Mouse (Mus musculus) 416B (cell line): ENCODE results near the gene Src.
"Not testable (repeated sequence)": the region's sequence is repeated elsewhere in the genome, so short reads cannot be mapped to it uniquely, and the experiment has no call there.

Source experiments
- DNase-seq: peaks from one replicate; pipeline ENCODE4 v3.0.0; 2011; ENCODE audit warnings: low read depth

Src gene

GRCm38 (mm10) chr2:157478651-157479050 lies 60.4 kb downstream of the Src start:
- no peak for DNase-seq

- peak; percentile 36 for DNase-seq
These were observed 61.8 kb downstream of the Src start for GRCm38 (mm10) chr2:157479858-157480568.

DNA sequence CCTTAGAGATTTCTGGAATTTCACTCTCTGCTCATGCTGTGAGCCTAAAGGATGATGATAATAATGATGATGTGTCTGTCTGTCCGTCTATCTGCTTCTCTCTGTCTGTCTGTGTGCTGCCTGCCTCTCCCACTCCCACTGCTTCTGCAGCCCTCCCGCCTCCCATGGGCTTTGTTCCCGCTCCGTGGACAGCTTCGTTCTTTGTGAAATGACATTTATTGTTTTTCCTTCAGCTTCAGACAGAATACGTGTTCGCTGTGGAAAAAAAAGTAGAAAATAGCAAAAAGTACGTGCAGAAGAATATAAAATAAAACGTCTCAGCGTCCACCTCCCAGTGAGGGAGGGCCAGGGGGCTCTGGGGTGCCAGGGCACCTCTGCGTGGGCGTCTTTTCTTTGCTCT lies 64.5 kb downstream of the Src start:
- DNase-seq = no peak

DNA sequence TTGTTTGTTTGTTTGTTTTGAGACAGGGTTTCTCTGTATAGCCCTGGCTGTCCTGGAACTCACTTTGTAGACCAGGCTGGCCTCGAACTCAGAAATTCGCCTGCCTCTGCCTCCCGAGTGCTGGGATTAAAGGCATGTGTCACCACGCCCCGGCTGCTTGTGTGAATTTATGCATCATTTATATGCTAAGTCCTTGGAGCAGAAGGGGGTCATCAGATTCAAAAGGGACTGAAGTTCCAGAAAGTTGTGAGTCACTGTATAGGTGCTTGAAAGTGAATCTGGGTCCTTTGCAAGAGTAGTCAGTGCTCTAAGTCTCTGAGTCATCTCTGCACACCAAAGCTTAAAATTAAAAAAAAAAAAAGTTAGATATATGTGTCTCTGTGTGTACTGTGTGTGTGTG lies 68.3 kb downstream of the Src start:
- not testable (repeated sequence) for DNase-seq

- no peak for DNase-seq
These were observed 68.9 kb downstream of the Src start for GRCm38 (mm10) chr2:157486981-157487656.

- no peak for DNase-seq
These were observed 69.5 kb downstream of the Src start for GRCm38 (mm10) chr2:157487733-157488175.

GRCm38 (mm10) chr2:157493240-157493639 lies 75.0 kb downstream of the Src start:
- no peak for DNase-seq

- no peak for DNase-seq
These were observed 80.3 kb downstream of the Src start for GRCm38 (mm10) chr2:157498529-157498928.

DNA sequence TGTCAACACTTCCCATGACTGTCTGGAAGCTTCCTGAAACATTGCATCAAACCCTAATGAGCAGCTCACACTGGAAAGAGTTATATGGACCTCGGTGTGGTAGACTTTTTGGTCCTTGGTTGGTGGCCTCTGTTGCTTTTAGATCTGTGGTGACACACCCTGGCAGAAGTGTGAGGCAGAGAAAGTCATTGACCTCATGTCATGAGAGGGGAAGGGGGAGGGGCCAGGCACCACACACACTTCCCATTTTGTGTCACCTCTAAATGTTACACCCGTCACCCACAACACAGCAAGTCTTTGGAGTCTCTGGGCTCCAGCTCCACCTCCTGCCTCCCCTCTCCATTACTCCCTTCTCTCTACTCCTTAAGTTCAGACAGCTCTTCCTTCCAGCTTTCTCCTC lies 82.1 kb downstream of the Src start:
- DNase-seq = peak; percentile 76

- DNase-seq = peak; percentile 81
These were observed 83.1 kb downstream of the Src start for GRCm38 (mm10) chr2:157501324-157501723.

- no peak for DNase-seq
These were observed 88.5 kb downstream of the Src start for GRCm38 (mm10) chr2:157506779-157507178.

DNA sequence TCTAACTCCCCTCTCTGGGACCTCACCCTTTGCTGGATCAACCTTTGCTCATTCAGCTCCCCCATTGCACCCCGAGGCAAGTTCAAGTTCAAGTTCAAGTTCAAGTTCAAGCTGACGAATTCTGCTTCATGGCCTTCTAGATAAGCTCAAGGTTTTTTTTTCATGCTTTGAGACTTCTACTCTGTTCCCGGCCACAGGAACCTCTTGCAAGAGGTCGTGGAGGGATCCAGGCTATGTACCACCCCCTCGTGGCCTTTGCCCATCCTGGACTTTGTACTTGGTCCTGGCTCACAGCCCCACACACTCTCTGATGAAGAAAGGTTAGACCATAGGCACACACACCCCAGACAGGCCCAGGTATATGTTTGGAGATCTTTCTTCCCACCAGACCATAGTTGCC lies 90.9 kb downstream of the Src start:
- DNase-seq = no peak

DNA sequence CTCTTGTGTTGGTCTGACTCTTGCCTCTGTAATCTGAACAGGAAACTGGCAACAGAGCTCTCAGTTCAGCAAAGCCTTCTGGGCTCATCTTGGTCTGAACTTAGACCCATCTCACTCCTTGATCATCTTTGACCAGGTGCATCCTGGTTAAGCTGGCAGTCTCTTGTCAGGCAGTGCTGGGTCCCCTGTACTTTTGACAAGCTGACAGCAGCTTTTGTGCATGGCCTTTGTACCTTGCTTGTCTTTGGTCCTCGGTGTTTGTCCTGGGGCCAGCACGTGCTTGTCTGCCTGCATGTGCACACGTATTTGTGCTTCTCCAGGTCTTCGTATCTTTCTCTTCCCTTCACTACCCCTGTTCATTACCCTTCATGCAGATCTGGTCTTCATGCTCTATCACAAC lies 91.8 kb downstream of the Src start:
- no peak for DNase-seq

DNA sequence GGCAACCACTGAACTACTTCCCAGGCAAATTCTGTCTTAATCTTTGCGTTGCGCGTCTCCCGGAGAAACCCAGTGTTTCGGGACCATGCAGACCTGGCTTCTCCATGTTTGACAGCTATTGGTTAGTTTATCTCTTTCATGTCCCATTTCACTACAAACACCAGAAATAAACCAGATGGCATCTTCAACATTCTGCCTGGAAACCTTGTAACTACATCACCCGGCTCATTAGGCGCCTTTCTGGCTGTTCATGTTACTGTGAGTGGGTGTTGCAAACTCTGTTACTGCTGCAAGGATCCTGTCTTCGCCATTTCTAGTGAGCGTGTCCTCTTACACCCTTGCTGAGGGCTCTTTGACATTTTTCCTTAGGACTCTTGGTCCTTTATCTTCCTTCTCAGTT lies 94.6 kb downstream of the Src start:
- no peak for DNase-seq

- peak; percentile 42 for DNase-seq
These were observed 95.5 kb downstream of the Src start for GRCm38 (mm10) chr2:157513737-157514208.

GRCm38 (mm10) chr2:157514353-157514752 lies 96.1 kb downstream of the Src start:
- DNase-seq = no peak

GRCm38 (mm10) chr2:157517526-157517925 lies 99.3 kb downstream of the Src start:
- no peak for DNase-seq

- DNase-seq = no peak
These were observed 100.2 kb downstream of the Src start for GRCm38 (mm10) chr2:157518451-157518850.

- no peak for DNase-seq
These were observed 101.2 kb downstream of the Src start for GRCm38 (mm10) chr2:157519452-157519851.

DNA sequence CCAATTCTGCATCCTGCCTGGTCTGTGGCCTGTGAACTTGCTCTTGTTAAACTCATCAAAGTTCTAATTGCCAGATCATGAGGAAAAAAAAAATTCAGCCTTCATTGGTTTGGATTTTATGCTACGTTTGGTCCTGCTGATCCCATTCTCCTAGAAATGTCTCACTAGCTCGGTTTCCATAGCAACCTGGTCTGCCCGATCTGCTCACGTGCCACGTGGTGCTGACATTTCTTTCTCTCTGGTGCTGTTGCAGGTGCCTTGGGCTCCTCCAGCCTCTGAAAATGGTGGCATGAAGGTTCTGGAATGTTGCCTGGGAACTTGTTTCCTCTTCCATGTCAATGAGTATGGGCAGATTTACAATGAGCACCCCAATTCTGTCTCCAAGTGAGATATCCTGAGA lies 102.3 kb downstream of the Src start:
- no peak for DNase-seq
